Mouse (Mus musculus) CH12.LX (cell line): ENCODE data around the gene Ccdc155. TPM values are rescaled to one million over a fixed set of nuclear protein-coding genes. Genes with fewer than 3 reads are reported as not detected.

Source experiments
- DNase-seq: peaks from one replicate; pipeline ENCODE4 v3.0.0-alpha.2; 2013; ENCODE audit errors: extremely low read depth
- H3K27ac ChIP-seq: 2 replicates; pipeline ENCODE4 v1.5.1; 2012; ENCODE audit warnings: low read depth, mild to moderate bottlenecking, control low read depth, moderate library complexity; ENCODE audit not compliant: insufficient read depth
- H3K27me3 ChIP-seq: replicated peaks from 2 replicates; pipeline ENCODE3; 2012; ENCODE audit warnings: inconsistent platforms
- H3K36me3 ChIP-seq, 2 experiments: replicated peaks in 1 of 2; 2 replicates each; pipeline versions ENCODE3 to v1.6.1; 2012; ENCODE audit warnings: inconsistent platforms in 1 of 2, low read length in 1 of 2, mild to moderate bottlenecking in 1 of 2, mixed read lengths in 1 of 2, moderate library complexity in 1 of 2; ENCODE audit not compliant: control insufficient read depth in 1 of 2, insufficient read depth in 1 of 2
- H3K4me1 ChIP-seq, 2 experiments: 2 replicates each; pipeline ENCODE4 v1.6.1; 2012; ENCODE audit warnings: inconsistent platforms in 1 of 2, moderate library complexity in 1 of 2; ENCODE audit not compliant: insufficient read depth in 2 of 2, control insufficient read depth in 1 of 2
- H3K4me2 ChIP-seq: 2 replicates; pipeline ENCODE4 v1.6.1; 2012; ENCODE audit warnings: low read depth, mild to moderate bottlenecking, control low read depth; ENCODE audit not compliant: poor library complexity, insufficient read depth, severe bottlenecking
- H3K4me3 ChIP-seq, 3 experiments: fragments of 150-350 bp in 1 of 3; sonication (generic) in 1 of 3; replicated peaks in 1 of 3; 2 replicates each; pipeline versions ENCODE3 to v1.5.1; 2011 to 2012; ENCODE audit warnings: low read depth in 2 of 3, low read length in 2 of 3, mild to moderate bottlenecking in 2 of 3, moderate library complexity in 2 of 3, control low read depth in 1 of 3, improper control_type of control experiment in 1 of 3, inconsistent platforms in 1 of 3, mixed read lengths in 1 of 3; ENCODE audit not compliant: poor library complexity in 1 of 3
- H3K79me2 ChIP-seq: replicated peaks from 2 replicates; pipeline ENCODE4 v1.6.1; 2012; ENCODE audit warnings: mild to moderate bottlenecking, moderate library complexity; ENCODE audit not compliant: control insufficient read depth, poor library complexity, insufficient read depth, severe bottlenecking; ENCODE audit errors: extremely low read depth
- H3K9ac ChIP-seq: 2 replicates; pipeline ENCODE4 v1.6.1; 2012; ENCODE audit warnings: low read depth, mild to moderate bottlenecking, control low read depth, moderate library complexity; ENCODE audit not compliant: insufficient read depth
- H3K9me3 ChIP-seq: replicated peaks from 2 replicates; pipeline ENCODE3; 2012; ENCODE audit warnings: low read length, inconsistent platforms, mixed read lengths
- BHLHE40 ChIP-seq: IDR thresholded peaks from 2 replicates; pipeline ENCODE4 v1.6.1; 2011; ENCODE audit warnings: mild to moderate bottlenecking, low read depth, low read length, improper control_type of control experiment
- CHD2 ChIP-seq: IDR thresholded peaks from 2 replicates; pipeline ENCODE4 v1.6.1; 2011; ENCODE audit warnings: low read length, improper control_type of control experiment
- CTCF ChIP-seq, 2 experiments: IDR thresholded peaks in 1 of 2; conservative IDR thresholded peaks in 1 of 2; 2 replicates each; pipeline ENCODE4 v1.5.1; 2011 to 2012; ENCODE audit warnings: low read depth in 2 of 2, low read length in 2 of 2, improper control_type of control experiment in 1 of 2, inconsistent platforms in 1 of 2, mild to moderate bottlenecking in 1 of 2, moderate library complexity in 1 of 2
- E2F4 ChIP-seq: IDR thresholded peaks from 2 replicates; pipeline ENCODE4 v1.6.1; 2011; ENCODE audit warnings: low read depth, low read length, improper control_type of control experiment; ENCODE audit not compliant: insufficient replicate concordance
- IRF4 ChIP-seq: IDR thresholded peaks from 2 replicates; pipeline ENCODE4 v1.6.1; 2014; ENCODE audit warnings: low read depth, mild to moderate bottlenecking, inconsistent platforms, low read length, improper control_type of control experiment
- KAT2A ChIP-seq: IDR thresholded peaks from 2 replicates; pipeline ENCODE4 v1.6.1; 2012; ENCODE audit warnings: low read length, improper control_type of control experiment, inconsistent platforms; ENCODE audit not compliant: insufficient replicate concordance
- MAZ ChIP-seq: IDR thresholded peaks from 2 replicates; pipeline ENCODE4 v1.6.1; 2012; ENCODE audit warnings: low read depth, mild to moderate bottlenecking, inconsistent platforms, low read length, improper control_type of control experiment, moderate library complexity
- POLR2A ChIP-seq: IDR thresholded peaks from 2 replicates; pipeline ENCODE4 v1.6.1; 2011; ENCODE audit warnings: low read depth, mild to moderate bottlenecking, improper control_type of control experiment, low read length
- POLR2AphosphoS2 ChIP-seq: IDR thresholded peaks from 2 replicates; pipeline ENCODE4 v1.6.1; 2011; ENCODE audit warnings: low read depth, low read length, improper control_type of control experiment
- SIN3A ChIP-seq: IDR thresholded peaks from 2 replicates; pipeline ENCODE4 v1.6.1; 2012; ENCODE audit warnings: low read length, improper control_type of control experiment, inconsistent platforms
- TCF12 ChIP-seq: IDR thresholded peaks from 2 replicates; pipeline ENCODE4 v1.6.1; 2014; ENCODE audit warnings: low read depth, mild to moderate bottlenecking, inconsistent platforms, low read length, improper control_type of control experiment
- UBTF ChIP-seq: IDR thresholded peaks from 2 replicates; pipeline ENCODE4 v1.6.1; 2012; ENCODE audit warnings: low read depth, mild to moderate bottlenecking, inconsistent platforms, low read length, improper control_type of control experiment, moderate library complexity
- USF1 ChIP-seq: IDR thresholded peaks from 2 replicates; pipeline ENCODE4 v1.6.1; 2014; ENCODE audit warnings: low read depth, mild to moderate bottlenecking, inconsistent platforms, low read length, improper control_type of control experiment
- USF2 ChIP-seq: conservative IDR thresholded peaks from 2 replicates; pipeline ENCODE4 v1.6.1; 2011; ENCODE audit warnings: low read depth, low read length, improper control_type of control experiment
- ZMIZ1 ChIP-seq: IDR thresholded peaks from 2 replicates; pipeline ENCODE4 v1.6.1; 2012; ENCODE audit warnings: low read depth, mild to moderate bottlenecking, inconsistent platforms, low read length, improper control_type of control experiment
- ZNF384 ChIP-seq: IDR thresholded peaks from 2 replicates; pipeline ENCODE4 v1.6.1; 2012; ENCODE audit warnings: low read depth, low read length, improper control_type of control experiment, inconsistent platforms
- dilution Hi-C: fragments of 300-500 bp; cut with MboI; formaldehyde crosslinking; loops from 2 replicates; pipeline ENCODE4 v1.14.3; 2020; ENCODE audit warnings: low sequenced_read_pairs; ENCODE audit not compliant: extremely low pct_unique_long_range_greater_than_20kb, extremely low pct_ligation_motif_present
- in situ Hi-C: fragments of 300-500 bp; cut with MboI; formaldehyde crosslinking; loops from 3 replicates; pipeline ENCODE4 v1.14.3; 2019; ENCODE audit warnings: low sequenced_read_pairs, low pct_ligation_motif_present, low pct_unique_long_range_greater_than_20kb, mixed read lengths
- polyA plus RNA-seq: library from polyadenylated mRNA; unstranded; fragments of >175 nt; gene quantifications from 2 replicates; pipeline ENCODE4 v1.2.1, GENCODE M21; 2012; ENCODE audit warnings: low read depth; ENCODE audit not compliant: insufficient read length
- total RNA-seq, 2 experiments: library from RNA; depleted of rRNA; stranded (reverse); fragments of 300-350 nt in 1 of 2; fragments of >200 nt in 1 of 2; gene quantifications; 2 replicates each; pipeline ENCODE4 v1.2.3; 2012 to 2014

Gene Ccdc155
- total and polyA plus RNA-seq, 3 experiments, result not detected

GRCm38 (mm10) chr7:45232716-45233465, 28.2 kb upstream of the Ccdc155 start:
- Histone ChIP-seq H3K36me3 (peaks cover 35 to 66% of the 10 kb centered on the region in 2 experiments), H3K27me3 (no peaks in the 10 kb centered on the region), H3K27ac (no peak overlapping the region), H3K4me1 (peaks cover 24 to 65% of the 10 kb centered on the region in 2 experiments), H3K9ac (no peak overlapping the region), H3K79me2 (peaks cover 2% of the 10 kb centered on the region; the same call in 1 of the 2 replicates), H3K4me3 (no peak overlapping the region), H3K9me3 (peaks cover 2% of the 10 kb centered on the region), H3K4me2 (no peak overlapping the region)
- no peak for DNase-seq
- in situ Hi-C loops (no loop called here), dilution Hi-C loops (no loop called here)
- TF ChIP-seq USF1 (no peak), POLR2AphosphoS2 (0 out of 2 replicates have a peak, but pooled peaks have one; percentile 1)

- peaks cover 2% of the 10 kb centered on the region for H3K9me3 ChIP-seq
- TF ChIP-seq POLR2A (no peak), KAT2A (no peak), USF2 (no peak), BHLHE40 (no peak), E2F4 (no peak), IRF4 (no peak), TCF12 (no peak), SIN3A (no peak), CHD2 (no peak), CTCF (conservative IDR thresholded peaks at IDR 0.05 in 1 of 2, IDR thresholded peaks at IDR 0.05 in 1 of 2; ENCODE audit: low read depth in 2 of 2, low read length in 2 of 2) (no peak)
- no peak overlapping the region for H3K4me2 ChIP-seq
- no peak overlapping the region for H3K27ac ChIP-seq
- H3K36me3 ChIP-seq, result peaks cover 35 to 64% of the 10 kb centered on the region in 2 experiments
- no peak for DNase-seq
- no peak overlapping the region for H3K9ac ChIP-seq
- no peaks in the 10 kb centered on the region for H3K27me3 ChIP-seq
- in situ Hi-C loops (no loop called here), dilution Hi-C loops (no loop called here)
- no peak overlapping the region for H3K4me3 ChIP-seq
- H3K79me2 ChIP-seq, result peaks cover 2% of the 10 kb centered on the region; the same call in 1 of the 2 replicates
- peaks cover 21 to 65% of the 10 kb centered on the region in 2 experiments for H3K4me1 ChIP-seq
Measured at GRCm38 (mm10) chr7:45231941-45232340, 27.2 kb upstream of the Ccdc155 start.

- Histone ChIP-seq H3K4me1 (peaks cover 21 to 65% of the 10 kb centered on the region in 2 experiments), H3K4me3 (no peak overlapping the region), H3K9me3 (peaks cover 2% of the 10 kb centered on the region), H3K79me2 (no peaks in the 10 kb centered on the region), H3K36me3 (peaks cover 32 to 60% of the 10 kb centered on the region in 2 experiments), H3K27me3 (no peaks in the 10 kb centered on the region), H3K27ac (no peak overlapping the region), H3K4me2 (no peak overlapping the region), H3K9ac (no peak overlapping the region)
- in situ Hi-C loops (no loop called here), dilution Hi-C loops (no loop called here)
- TF ChIP-seq UBTF (0 out of 2 replicates have a peak, but pooled peaks have one; percentile 38), ZMIZ1 (peak; percentile 68; the same call in 1 of the 2 replicates), CHD2 (0 out of 2 replicates have a peak, but pooled peaks have one; percentile 1), POLR2AphosphoS2 (no peak; the same call in 1 of the 2 replicates), ZNF384 (no peak), MAZ (no peak)
- DNase-seq, result no peak
Measured at GRCm38 (mm10) chr7:45231192-45231591, 26.5 kb upstream of the Ccdc155 start.
